Mouse (Mus musculus) heart, embryonic 14.5 days (tissue): ENCODE data around the gene Fam104a. TPM values are rescaled to one million over a fixed set of nuclear protein-coding genes. Genes with fewer than 3 reads are reported as not detected.

ENCODE experiments used
- ATAC-seq: fragments of 200-750 bp; cut with Nextera tagmentation; 2 replicates; pipeline ENCODE4 v1.8.0; 2017; ENCODE audit warnings: low read depth, moderate TSS enrichment; ENCODE audit not compliant: insufficient number of reproducible peaks, insufficient read depth, low FRiP score
- H3K27ac ChIP-seq, 2 experiments: fragments of 200-500 bp in 1 of 2; fragments of 300-500 bp in 1 of 2; sonication (generic) in 1 of 2; replicated peaks in 1 of 2; 2 replicates each; pipeline ENCODE4 v1.5.1; 2012 to 2014; ENCODE audit warnings: low read depth in 2 of 2, low read length in 2 of 2, control low read depth in 1 of 2, mild to moderate bottlenecking in 1 of 2, mixed read lengths in 1 of 2; ENCODE audit not compliant: control insufficient read depth in 1 of 2, insufficient read depth in 1 of 2
- H3K27me3 ChIP-seq: fragments of 300-500 bp; sonication (generic); 2 replicates; pipeline ENCODE4 v1.6.1; 2014; ENCODE audit warnings: mild to moderate bottlenecking, low read length, control low read depth; ENCODE audit not compliant: control insufficient read depth, insufficient read depth
- H3K36me3 ChIP-seq: fragments of 300-500 bp; sonication (generic); 2 replicates; pipeline ENCODE4 v1.6.1; 2014; ENCODE audit warnings: mild to moderate bottlenecking, control low read depth, low read length, mixed read lengths; ENCODE audit not compliant: control insufficient read depth, insufficient read depth
- H3K4me1 ChIP-seq, 2 experiments: fragments of 200-500 bp in 1 of 2; fragments of 300-500 bp in 1 of 2; sonication (generic) in 1 of 2; 2 replicates each; pipeline ENCODE4 v1.6.1; 2012 to 2014; ENCODE audit warnings: low read length in 2 of 2, control low read depth in 1 of 2, mixed read lengths in 1 of 2; ENCODE audit not compliant: control insufficient read depth in 2 of 2, insufficient read depth in 2 of 2
- H3K4me2 ChIP-seq: fragments of 300-500 bp; sonication (generic); 2 replicates; pipeline ENCODE4 v1.6.1; 2014; ENCODE audit warnings: mild to moderate bottlenecking, low read length
- H3K4me3 ChIP-seq, 2 experiments: fragments of 200-500 bp in 1 of 2; fragments of 300-500 bp in 1 of 2; sonication (generic) in 1 of 2; 2 replicates each; pipeline ENCODE4 v1.5.1; 2012 to 2014; ENCODE audit warnings: low read length in 2 of 2, mild to moderate bottlenecking in 2 of 2, control low read depth in 1 of 2, low read depth in 1 of 2, moderate library complexity in 1 of 2; ENCODE audit not compliant: control insufficient read depth in 1 of 2, insufficient read depth in 1 of 2
- H3K9ac ChIP-seq: fragments of 300-500 bp; sonication (generic); 2 replicates; pipeline ENCODE4 v1.6.1; 2014; ENCODE audit warnings: mild to moderate bottlenecking, low read length
- H3K9me3 ChIP-seq: fragments of 300-500 bp; sonication (generic); 2 replicates; pipeline ENCODE4 v1.6.1; 2016; ENCODE audit warnings: low read length, control low read depth; ENCODE audit not compliant: control insufficient read depth
- WGBS: fragments of 180-500 bp; shearing (Covaris S2); extraction: QIAGEN DNeasy Blood & Tissue Kit; methylation state at CpG from one replicate; pipeline ENCODE4 v1.1.7; 2014; 5-methylcytosine and 5-hydroxymethylcytosine counted together
- polyA plus RNA-seq: library from polyadenylated mRNA; unstranded; fragments of >200 nt; fragmentation: Nextera tagmentation; extraction: Ambion mirVana; gene quantifications from 2 replicates; pipeline ENCODE4 v1.2.1, GENCODE M21; 2014

Gene Fam104a
- polyA plus RNA-seq, result 43.0 and 44.8 TPM in 2 replicates

- Histone ChIP-seq H3K9ac (peak within 1 kb of the TSS; percentile 93), H3K27ac (peak within 1 kb of the TSS; percentile 96), H3K4me2 (peak within 1 kb of the TSS; percentile 84), H3K27me3 (no peaks in the 10 kb centered on the region), H3K4me1 (peaks cover 6 to 32% of the 10 kb centered on the region in 2 experiments), H3K4me3 (peak within 1 kb of the TSS; percentile 87 to 97), H3K36me3 (peaks cover 23% of the 10 kb centered on the region), H3K9me3 (no peaks in the 10 kb centered on the region)
- WGBS, result under 1% methylated on average over 53 of the region's 73 CpGs
- peak; percentile 94 for ATAC-seq
These were observed at the start of gene Fam104a, which contains the start of gene D11Wsu47e for GRCm38 (mm10) chr11:113683957-113684706. Gene Fam104a, minus strand, starts transcription at chr11:113684155. Gene D11Wsu47e, plus strand, starts transcription at chr11:113684412.

GRCm38 (mm10) chr11:113731945-113732612 is 48.1 kb upstream of the Fam104a start:
- Histone ChIP-seq H3K27me3 (no peaks in the 10 kb centered on the region), H3K4me1 (peaks cover 14 to 31% of the 10 kb centered on the region in 2 experiments), H3K9ac (no peak overlapping the region), H3K4me2 (no peak overlapping the region), H3K9me3 (no peaks in the 10 kb centered on the region), H3K4me3 (no peak overlapping the region), H3K27ac (no peak overlapping the region), H3K36me3 (peaks cover 23% of the 10 kb centered on the region)
- 89% methylated on average over 10 of the region's 10 CpGs for WGBS
- no peak for ATAC-seq

GRCm38 (mm10) chr11:113730879-113731278 is 46.9 kb upstream of the Fam104a start:
- no peak overlapping the region for H3K4me3 ChIP-seq
- H3K36me3 ChIP-seq, result peaks cover 34% of the 10 kb centered on the region
- H3K27ac ChIP-seq, result no peak overlapping the region
- H3K4me2 ChIP-seq, result no peak overlapping the region
- no peak for ATAC-seq
- WGBS, result 63% methylated on average over 3 of the region's 3 CpGs
- H3K9me3 ChIP-seq, result no peaks in the 10 kb centered on the region
- H3K27me3 ChIP-seq, result no peaks in the 10 kb centered on the region
- H3K9ac ChIP-seq, result no peak overlapping the region
- peaks cover 14 to 29% of the 10 kb centered on the region in 2 experiments for H3K4me1 ChIP-seq

DNA sequence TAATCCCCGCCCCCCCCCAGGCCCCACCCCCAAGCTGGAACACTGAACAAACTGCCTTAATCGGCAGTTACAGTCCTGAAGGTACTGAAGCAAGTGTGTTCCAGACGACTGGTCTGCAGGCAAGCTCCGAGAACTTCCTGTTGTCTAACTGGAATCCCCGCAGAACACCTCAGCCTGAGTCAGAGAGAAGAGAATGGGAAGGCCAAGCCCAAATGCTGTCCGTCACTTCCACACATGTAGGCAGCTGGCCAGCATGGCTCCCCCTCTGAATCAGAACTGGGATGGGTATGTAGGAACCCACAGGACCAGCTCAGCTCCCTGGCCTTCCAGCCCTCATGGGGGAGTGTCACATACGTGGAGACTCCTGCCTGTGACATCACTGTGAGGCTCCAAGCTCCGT is 46.0 kb upstream of the Fam104a start:
- peaks cover 18 to 20% of the 10 kb centered on the region in 2 experiments for H3K4me1 ChIP-seq

GRCm38 (mm10) chr11:113729239-113729638 is 45.3 kb upstream of the Fam104a start:
- Histone ChIP-seq H3K9me3 (no peaks in the 10 kb centered on the region), H3K4me1 (peaks cover 14 to 17% of the 10 kb centered on the region in 2 experiments), H3K4me2 (no peak overlapping the region), H3K27me3 (no peaks in the 10 kb centered on the region), H3K4me3 (no peak overlapping the region), H3K27ac (no peak overlapping the region), H3K36me3 (peaks cover 36% of the 10 kb centered on the region), H3K9ac (no peak overlapping the region)
- 88% methylated on average over 21 of the region's 21 CpGs for WGBS
- no peak for ATAC-seq

More for the DNA sequence above, 46.0 kb upstream of the Fam104a start:
- 53% methylated on average over 8 of the region's 8 CpGs for WGBS
- Histone ChIP-seq H3K4me3 (no peak overlapping the region), H3K9me3 (no peaks in the 10 kb centered on the region), H3K27me3 (no peaks in the 10 kb centered on the region), H3K4me2 (no peak overlapping the region), H3K27ac (no peak overlapping the region), H3K9ac (no peak overlapping the region), H3K36me3 (peaks cover 36% of the 10 kb centered on the region)
- no peak for ATAC-seq

DNA sequence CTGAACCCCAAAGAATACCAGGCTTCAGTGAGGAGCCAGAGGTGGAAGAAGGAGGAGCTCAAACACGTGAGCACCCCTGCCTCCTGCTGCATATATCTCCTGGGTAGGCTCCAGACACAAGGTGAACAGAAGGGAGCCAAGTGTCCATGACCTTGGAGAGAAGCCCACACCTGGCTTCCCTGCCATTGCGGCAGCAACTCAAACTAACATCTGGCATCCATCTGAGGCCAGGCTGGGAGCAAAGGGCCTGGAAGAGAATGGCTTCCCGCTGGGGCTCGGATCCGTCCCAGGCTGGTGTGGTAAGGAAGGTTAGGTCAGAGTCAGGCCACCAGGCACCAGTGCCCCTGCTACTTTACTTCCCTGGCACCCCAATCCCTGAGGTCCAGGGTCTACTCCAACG is 44.0 kb upstream of the Fam104a start:
- Histone ChIP-seq H3K4me2 (no peak overlapping the region), H3K9ac (no peak overlapping the region), H3K9me3 (no peaks in the 10 kb centered on the region), H3K27ac (no peak overlapping the region), H3K4me1 (peaks cover 2 to 5% of the 10 kb centered on the region in 2 experiments; a peak in 2 of 4 replicates), H3K4me3 (no peak overlapping the region), H3K36me3 (peaks cover 36% of the 10 kb centered on the region), H3K27me3 (no peaks in the 10 kb centered on the region)
- no peak for ATAC-seq
- WGBS, result 78% methylated on average over 6 of the region's 6 CpGs

DNA sequence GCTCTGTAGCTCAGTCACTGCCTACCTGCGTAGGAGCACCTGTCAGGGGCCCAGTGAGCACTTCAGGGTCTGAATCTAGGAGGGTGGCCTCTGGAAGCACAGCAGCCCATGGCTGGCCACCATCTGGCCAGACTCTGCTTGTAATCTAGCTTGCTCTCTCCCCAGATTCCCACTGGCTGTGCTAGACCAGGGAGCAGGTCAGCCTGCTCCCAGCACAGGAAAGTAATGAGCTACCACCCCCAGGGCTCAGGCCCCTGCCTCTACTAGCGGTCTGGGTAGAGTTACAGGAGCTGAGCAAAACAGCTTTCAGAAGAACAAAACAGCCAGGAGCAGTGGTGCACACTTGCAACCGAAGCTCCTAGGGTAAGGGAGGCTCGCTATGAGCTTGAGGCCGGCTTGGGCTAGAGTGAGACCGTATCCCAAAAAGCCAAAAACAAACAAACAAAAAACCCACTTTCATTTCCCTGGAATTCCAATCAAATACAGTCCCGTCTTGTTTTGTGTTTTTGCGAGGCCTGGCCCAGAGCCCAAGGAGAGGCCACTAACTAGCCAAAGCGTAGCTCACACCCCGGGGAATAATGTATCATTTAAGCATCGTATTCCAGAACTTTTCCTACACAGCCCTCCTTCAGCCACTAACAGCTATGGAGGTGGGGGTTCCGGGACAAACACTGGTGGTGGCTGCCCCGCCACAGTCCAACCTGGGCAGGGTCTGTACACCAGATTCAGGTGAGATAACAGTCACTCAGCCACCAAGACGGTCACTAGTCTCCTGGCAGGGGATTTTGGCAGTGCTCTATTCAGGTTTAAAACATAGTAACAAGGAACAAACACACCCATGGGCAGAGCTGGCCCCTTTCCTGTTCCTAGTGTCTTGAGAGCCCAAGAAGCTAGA is 43.3 kb upstream of the Fam104a start:
- Histone ChIP-seq H3K36me3 (peaks cover 36% of the 10 kb centered on the region), H3K27me3 (no peaks in the 10 kb centered on the region), H3K4me3 (no peak overlapping the region), H3K4me2 (no peak overlapping the region), H3K9ac (no peak overlapping the region), H3K9me3 (no peaks in the 10 kb centered on the region), H3K4me1 (peaks cover 7 to 11% of the 10 kb centered on the region in 2 experiments), H3K27ac (no peak overlapping the region)
- no peak for ATAC-seq
- WGBS, result 89% methylated on average over 14 of the region's 14 CpGs
